Mouse (Mus musculus): ENCODE data around the gene B3gnt7. TPM values are rescaled to one million over a fixed set of nuclear protein-coding genes. Genes with fewer than 3 reads are reported as not detected.
A peak's percentile ranks its signal among the peaks of the same experiment; 100 is the strongest.
"Not testable (repeated sequence)": the region's sequence is repeated elsewhere in the genome, so short reads cannot be mapped to it uniquely, and the experiment has no call there.

Gene B3gnt7
- polyA plus RNA-seq, 1 experiment from 2014 or later = 9.3 TPM

GRCm38 (mm10) chr1:86313772-86314125 lies 11.1 kb downstream of the B3gnt7 start:
- no peak overlapping the region for H3K9ac ChIP-seq (ENCODE audit: low read length)
- H3K4me2 ChIP-seq (replicated peaks; ENCODE audit: low read depth) = no peak overlapping the region
- TF ChIP-seq CTCF (IDR thresholded peaks at IDR 0.05; ENCODE audit: low read depth) = peak; percentile 66
- no peak for TF ChIP-seq EP300 (optimal IDR thresholded peaks at IDR 0.05)
- DNase-seq (ENCODE audit: low spot score) (peak; percentile 64), ATAC-seq (ENCODE audit: low FRiP score, low TSS enrichment) (0 out of 2 replicates have a peak, but pooled peaks have one; percentile 19)
- H3K36me3 ChIP-seq (ENCODE audit: control insufficient read depth, insufficient read depth, low read length) = no peaks in the 10 kb centered on the region
- no peak overlapping the region for H3K27ac ChIP-seq (replicated peaks)
- H3K4me3 ChIP-seq (ENCODE audit: low read depth, low read length) = no peak overlapping the region
- H3K4me1 ChIP-seq (replicated peaks; ENCODE audit: control insufficient read depth, insufficient read depth) = no peaks in the 10 kb centered on the region
- H3K9me3 ChIP-seq (ENCODE audit: control insufficient read depth, low read length) = no peaks in the 10 kb centered on the region
- H3K27me3 ChIP-seq (ENCODE audit: control insufficient read depth, insufficient read depth, low read length) = no peaks in the 10 kb centered on the region
- WGBS = 29% methylated on average over 15 of the region's 15 CpGs

GRCm38 (mm10) chr1:86320822-86321413 lies 18.3 kb downstream of the B3gnt7 start:
- H3K27ac ChIP-seq (replicated peaks) = no peak overlapping the region
- no peak for ATAC-seq (ENCODE audit: low FRiP score, low TSS enrichment)
- no peak for TF ChIP-seq EP300 (optimal IDR thresholded peaks at IDR 0.05)
- TF ChIP-seq CTCF (IDR thresholded peaks at IDR 0.05; ENCODE audit: low read depth) = no peak
- H3K4me3 ChIP-seq (ENCODE audit: low read depth, low read length) = no peak overlapping the region
- H3K9ac ChIP-seq (ENCODE audit: low read length) = no peak overlapping the region
- H3K4me2 ChIP-seq (replicated peaks; ENCODE audit: low read depth) = no peak overlapping the region
- H3K27me3 ChIP-seq (ENCODE audit: control insufficient read depth, insufficient read depth, low read length) = no peaks in the 10 kb centered on the region
- 85% methylated on average over 6 of the region's 8 CpGs for WGBS
- no peaks in the 10 kb centered on the region for H3K36me3 ChIP-seq (ENCODE audit: control insufficient read depth, insufficient read depth, low read length)
- no peaks in the 10 kb centered on the region for H3K4me1 ChIP-seq (replicated peaks; ENCODE audit: control insufficient read depth, insufficient read depth)
- no peak for DNase-seq (ENCODE audit: low spot score)
- no peaks in the 10 kb centered on the region for H3K9me3 ChIP-seq (ENCODE audit: control insufficient read depth, low read length)

- ATAC-seq (ENCODE audit: low FRiP score, low TSS enrichment) = peak; percentile 80
- H3K4me1 ChIP-seq (replicated peaks; ENCODE audit: control insufficient read depth, insufficient read depth) = no peaks in the 10 kb centered on the region
- no peak overlapping the region for H3K4me3 ChIP-seq (ENCODE audit: low read depth, low read length)
- H3K27me3 ChIP-seq (ENCODE audit: control insufficient read depth, insufficient read depth, low read length) = no peaks in the 10 kb centered on the region
- H3K36me3 ChIP-seq (ENCODE audit: control insufficient read depth, insufficient read depth, low read length) = no peaks in the 10 kb centered on the region
- H3K27ac ChIP-seq (replicated peaks) = no peak overlapping the region
- H3K9ac ChIP-seq (ENCODE audit: low read length) = no peak overlapping the region
- TF ChIP-seq EP300 (optimal IDR thresholded peaks at IDR 0.05) (no peak), CTCF (IDR thresholded peaks at IDR 0.05; ENCODE audit: low read depth) (no peak)
- DNase-seq (ENCODE audit: low spot score) = peak; percentile 73
- no peak overlapping the region for H3K4me2 ChIP-seq (replicated peaks; ENCODE audit: low read depth)
- 20% methylated on average over 2 of the region's 2 CpGs for WGBS
- H3K9me3 ChIP-seq (ENCODE audit: control insufficient read depth, low read length) = no peaks in the 10 kb centered on the region
Measured at GRCm38 (mm10) chr1:86336330-86336729, 33.7 kb downstream of the B3gnt7 start.

- WGBS = 26% methylated on average over 4 of the region's 4 CpGs
- no peak overlapping the region for H3K27ac ChIP-seq (replicated peaks)
- H3K4me2 ChIP-seq (replicated peaks; ENCODE audit: low read depth) = no peak overlapping the region
- H3K36me3 ChIP-seq (ENCODE audit: control insufficient read depth, insufficient read depth, low read length) = no peaks in the 10 kb centered on the region
- no peaks in the 10 kb centered on the region for H3K4me1 ChIP-seq (replicated peaks; ENCODE audit: control insufficient read depth, insufficient read depth)
- no peak overlapping the region for H3K9ac ChIP-seq (ENCODE audit: low read length)
- peak; percentile 54 for ATAC-seq (ENCODE audit: low FRiP score, low TSS enrichment)
- peak; percentile 78 for DNase-seq (ENCODE audit: low spot score)
- H3K9me3 ChIP-seq (ENCODE audit: control insufficient read depth, low read length) = no peaks in the 10 kb centered on the region
- no peaks in the 10 kb centered on the region for H3K27me3 ChIP-seq (ENCODE audit: control insufficient read depth, insufficient read depth, low read length)
- H3K4me3 ChIP-seq (ENCODE audit: low read depth, low read length) = no peak overlapping the region
- TF ChIP-seq CTCF (IDR thresholded peaks at IDR 0.05; ENCODE audit: low read depth) = peak; percentile 92
- no peak for TF ChIP-seq EP300 (optimal IDR thresholded peaks at IDR 0.05)
Measured at GRCm38 (mm10) chr1:86339156-86339812, 36.7 kb downstream of the B3gnt7 start.

GRCm38 (mm10) chr1:86341096-86341495 lies 38.5 kb downstream of the B3gnt7 start:
- H3K4me2 ChIP-seq (replicated peaks; ENCODE audit: low read depth); ATAC-seq (ENCODE audit: low FRiP score, low TSS enrichment); H3K4me3 ChIP-seq (ENCODE audit: low read depth, low read length); DNase-seq (ENCODE audit: low spot score); H3K4me1 ChIP-seq (replicated peaks; ENCODE audit: control insufficient read depth, insufficient read depth); H3K27ac ChIP-seq (replicated peaks); H3K9me3 ChIP-seq (ENCODE audit: control insufficient read depth, low read length); H3K36me3 ChIP-seq (ENCODE audit: control insufficient read depth, insufficient read depth, low read length); H3K27me3 ChIP-seq (ENCODE audit: control insufficient read depth, insufficient read depth, low read length); H3K9ac ChIP-seq (ENCODE audit: low read length): not testable (repeated sequence)
- 89% methylated on average over 2 of the region's 2 CpGs for WGBS
- peak; percentile 18; the same call in 1 of the 2 replicates for TF ChIP-seq CTCF (IDR thresholded peaks at IDR 0.05; ENCODE audit: low read depth)

DNA sequence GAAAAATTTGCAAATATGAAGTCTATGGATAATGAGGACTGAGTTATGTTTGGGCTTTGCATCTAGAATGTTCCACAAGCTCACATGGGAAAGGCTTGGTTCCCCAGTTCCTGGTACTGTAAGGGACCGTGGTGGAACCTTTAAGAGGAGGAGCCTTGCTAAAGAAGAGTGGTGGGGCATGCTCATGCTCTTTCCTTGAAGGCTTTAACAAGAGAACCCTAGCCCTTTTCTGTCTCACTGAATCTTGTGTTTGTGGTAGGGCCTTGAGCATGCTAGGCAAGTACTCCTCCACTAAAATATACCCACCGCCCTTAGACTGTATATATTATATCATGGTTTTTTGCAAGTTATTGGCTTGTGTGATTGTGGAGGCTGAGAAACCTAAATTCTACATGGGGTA lies 39.7 kb downstream of the B3gnt7 start:
- no peak for DNase-seq (ENCODE audit: low spot score)
- no peak overlapping the region for H3K27ac ChIP-seq (replicated peaks)
- 83% methylated on average over 2 of the region's 2 CpGs for WGBS
- H3K36me3 ChIP-seq (ENCODE audit: control insufficient read depth, insufficient read depth, low read length) = no peaks in the 10 kb centered on the region; the same call in 1 of the 2 replicates
- no peak overlapping the region for H3K9ac ChIP-seq (ENCODE audit: low read length)
- no peak overlapping the region for H3K4me2 ChIP-seq (replicated peaks; ENCODE audit: low read depth)
- H3K9me3 ChIP-seq (ENCODE audit: control insufficient read depth, low read length) = no peaks in the 10 kb centered on the region
- H3K4me3 ChIP-seq (ENCODE audit: low read depth, low read length) = no peak overlapping the region
- H3K4me1 ChIP-seq (replicated peaks; ENCODE audit: control insufficient read depth, insufficient read depth) = no peaks in the 10 kb centered on the region
- H3K27me3 ChIP-seq (ENCODE audit: control insufficient read depth, insufficient read depth, low read length) = no peaks in the 10 kb centered on the region
- no peak for ATAC-seq (ENCODE audit: low FRiP score, low TSS enrichment)
- no peak for TF ChIP-seq EP300 (optimal IDR thresholded peaks at IDR 0.05)
- TF ChIP-seq CTCF (IDR thresholded peaks at IDR 0.05; ENCODE audit: low read depth) = no peak

Measured in stomach, postnatal 0 days (tissue).